In genomic region chr11:100386586-100386985, GRCm38 (mm10) we compare ENCODE assay signal across 13 mouse cellular contexts. TPM values are rescaled to one million over a fixed set of nuclear protein-coding genes. Genes with fewer than 3 reads are reported as not detected.
DNase-seq lines count a peak whose midpoint lies in the region; ATAC-seq lines count a peak whose summit lies in the region.
"Had no signal": no experiment of that assay in that cellular context is flagged by ENCODE, and none has a peak within 500 bp of the region (broad histone marks: within the 10 kb centered on the region; RNA-seq: fewer than 3 reads in every experiment).

No protein-coding gene starts in this region.

- WGBS in limb, embryonic 12.5 days, result 46% methylated on average over 5 of the region's 5 CpGs
- 45% methylated on average over 5 of the region's 5 CpGs for WGBS in limb, embryonic 10.5 days
- WGBS in intestine, embryonic 14.5 days, result 53% methylated on average over 5 of the region's 5 CpGs
- WGBS in stomach, embryonic 15.5 days, result 53% methylated on average over 5 of the region's 5 CpGs

- H3K36me3 ChIP-seq in limb, embryonic 12.5 days, result peaks cover 39% of the 10 kb centered on the region
- H3K36me3 ChIP-seq in limb, embryonic 10.5 days, result peaks cover 42% of the 10 kb centered on the region
- peaks cover 44% of the 10 kb centered on the region for H3K36me3 ChIP-seq in intestine, embryonic 14.5 days (ENCODE audit: control insufficient read depth, insufficient read depth, low read length)
- H3K36me3 ChIP-seq in stomach, embryonic 15.5 days, result peaks cover 30% of the 10 kb centered on the region

- no peaks in the 10 kb centered on the region for H3K9me3 ChIP-seq in limb, embryonic 12.5 days
- H3K9me3 ChIP-seq in limb, embryonic 10.5 days (replicated peaks), result no peaks in the 10 kb centered on the region
- H3K9me3 ChIP-seq in intestine, embryonic 14.5 days (ENCODE audit: control insufficient read depth, low read length), result no peaks in the 10 kb centered on the region
- H3K9me3 ChIP-seq in stomach, embryonic 15.5 days, result no peaks in the 10 kb centered on the region
- H3K9me3 ChIP-seq: midbrain, embryonic 12.5 days had no signal

- no peaks in the 10 kb centered on the region for H3K27me3 ChIP-seq in limb, embryonic 12.5 days
- H3K27me3 ChIP-seq in limb, embryonic 10.5 days (ENCODE audit: low read depth, poor library complexity, severe bottlenecking), result no peaks in the 10 kb centered on the region
- H3K27me3 ChIP-seq in intestine, embryonic 14.5 days (replicated peaks; ENCODE audit: control insufficient read depth, insufficient read depth, low read length), result no peaks in the 10 kb centered on the region
- no peaks in the 10 kb centered on the region for H3K27me3 ChIP-seq in stomach, embryonic 15.5 days (replicated peaks)
- H3K27me3 ChIP-seq: midbrain, embryonic 12.5 days had no signal

- no peak overlapping the region for H3K9ac ChIP-seq in limb, embryonic 12.5 days (replicated peaks)
- no peak overlapping the region for H3K9ac ChIP-seq in intestine, embryonic 14.5 days (ENCODE audit: low read length)
- H3K9ac ChIP-seq in stomach, embryonic 15.5 days, result no peak overlapping the region
- H3K9ac ChIP-seq: midbrain, embryonic 12.5 days had no signal

- ATAC-seq in limb, embryonic 12.5 days (ENCODE audit: insufficient number of reproducible peaks, insufficient read depth, low FRiP score, low TSS enrichment, low read depth), result no peak
- peak; percentile 76 for ATAC-seq in intestine, embryonic 14.5 days (replicated peaks; ENCODE audit: low FRiP score, low TSS enrichment, low read depth)
- peak; percentile 86 for ATAC-seq in stomach, embryonic 15.5 days (ENCODE audit: insufficient read depth, low FRiP score, low read depth)

- H3K4me3 ChIP-seq in limb, embryonic 12.5 days (replicated peaks), result no peak overlapping the region
- no peak overlapping the region for H3K4me3 ChIP-seq in limb, embryonic 10.5 days
- no peak overlapping the region for H3K4me3 ChIP-seq in intestine, embryonic 14.5 days (ENCODE audit: low read depth, low read length)
- H3K4me3 ChIP-seq in stomach, embryonic 15.5 days (replicated peaks), result no peak overlapping the region
- H3K4me3 ChIP-seq: midbrain, embryonic 12.5 days had no signal

- no peak for DNase-seq in limb, embryonic 10.5 days (ENCODE audit: low spot score)
- DNase-seq in intestine, embryonic 14.5 days (ENCODE audit: low spot score), result no peak
- DNase-seq in kidney, postnatal 4 days, result peak; percentile 59 to 73
- DNase-seq in layer of hippocampus, adult 8-10 months (ENCODE audit: low spot score in 2 of 2), result no peak
- DNase-seq in cerebellum, adult 8-10 months, result no peak
- no peak for DNase-seq in right cerebral cortex, postnatal 4 days
- DNase-seq: adrenal gland, postnatal 36 days; thymus, postnatal 14 days had no signal

- H3K4me2 ChIP-seq in limb, embryonic 12.5 days, result no peak overlapping the region
- 0 out of 2 replicates have a peak overlapping the region, but pooled peaks have one; percentile 4 for H3K4me2 ChIP-seq in intestine, embryonic 14.5 days (ENCODE audit: low read length)
- H3K4me2 ChIP-seq in stomach, embryonic 15.5 days, result peak overlapping the region; percentile 37
- H3K4me2 ChIP-seq: midbrain, embryonic 12.5 days had no signal

- H3K4me1 ChIP-seq in limb, embryonic 12.5 days (replicated peaks), result peaks cover 29% of the 10 kb centered on the region
- H3K4me1 ChIP-seq in limb, embryonic 10.5 days, result peaks cover 35% of the 10 kb centered on the region
- peaks cover 43% of the 10 kb centered on the region for H3K4me1 ChIP-seq in intestine, embryonic 14.5 days (replicated peaks; ENCODE audit: control insufficient read depth, insufficient read depth, low read length)
- H3K4me1 ChIP-seq in stomach, embryonic 15.5 days, result peaks cover 55% of the 10 kb centered on the region

- 0 out of 2 replicates have a peak overlapping the region, but pooled peaks have one; percentile 45 for H3K27ac ChIP-seq in limb, embryonic 12.5 days
- no peak overlapping the region for H3K27ac ChIP-seq in limb, embryonic 10.5 days
- peak overlapping the region; percentile 78 for H3K27ac ChIP-seq in intestine, embryonic 14.5 days (ENCODE audit: low read depth)
- peak overlapping the region; percentile 90 for H3K27ac ChIP-seq in stomach, embryonic 15.5 days
- H3K27ac ChIP-seq: midbrain, embryonic 12.5 days had no signal

RNA-seq across cellular contexts. Expression of gene Jup, which starts 11.0 kb away (rescaled TPM):
- 44.1 and 49.3 TPM in 2 replicates for polyA plus RNA-seq in limb, embryonic 12.5 days (2016; fragmentation: Nextera tagmentation; extraction: Ambion mirVana)
- polyA plus RNA-seq in limb, embryonic 10.5 days (2016; fragmentation: Nextera tagmentation; extraction: Ambion mirVana), result 35.6 and 41.8 TPM in 2 replicates
- 93.4 and 106 TPM in 2 replicates for polyA plus RNA-seq in intestine, embryonic 14.5 days (2014; fragmentation: Nextera tagmentation; extraction: Ambion mirVana)
- 163 and 173 TPM in 2 replicates for polyA plus RNA-seq in stomach, embryonic 15.5 days (2015; fragmentation: Nextera tagmentation; extraction: Ambion mirVana)
- 10 to 100 TPM; 37.5 to 40.7 (median 39.8) TPM for total RNA-seq in layer of hippocampus, adult 8-10 months (2022)

RNA-seq across cellular contexts. Expression of gene P3h4, which starts 28.1 kb away (rescaled TPM):
- 54.3 and 58.3 TPM in 2 replicates for polyA plus RNA-seq in limb, embryonic 12.5 days (2016; fragmentation: Nextera tagmentation; extraction: Ambion mirVana)
- 33.9 and 45.3 TPM in 2 replicates for polyA plus RNA-seq in limb, embryonic 10.5 days (2016; fragmentation: Nextera tagmentation; extraction: Ambion mirVana)
- 54.8 and 55.3 TPM in 2 replicates for polyA plus RNA-seq in intestine, embryonic 14.5 days (2014; fragmentation: Nextera tagmentation; extraction: Ambion mirVana)
- polyA plus RNA-seq in stomach, embryonic 15.5 days (2015; fragmentation: Nextera tagmentation; extraction: Ambion mirVana), result 57.6 and 61.7 TPM in 2 replicates
- 10 to 100 TPM in 2 of 4 experiments, 1 to 10 TPM in 2; 9.3 to 12.4 (median 10.6) TPM for total RNA-seq in layer of hippocampus, adult 8-10 months (2022)

RNA-seq across cellular contexts. Expression of gene Fkbp10, which starts 28.9 kb away (rescaled TPM):
- polyA plus RNA-seq in limb, embryonic 12.5 days (2016; fragmentation: Nextera tagmentation; extraction: Ambion mirVana), result 101 and 118 TPM in 2 replicates
- polyA plus RNA-seq in limb, embryonic 10.5 days (2016; fragmentation: Nextera tagmentation; extraction: Ambion mirVana), result 67.6 and 89.5 TPM in 2 replicates
- polyA plus RNA-seq in intestine, embryonic 14.5 days (2014; fragmentation: Nextera tagmentation; extraction: Ambion mirVana), result 86.2 and 89.7 TPM in 2 replicates
- polyA plus RNA-seq in stomach, embryonic 15.5 days (2015; fragmentation: Nextera tagmentation; extraction: Ambion mirVana), result 89.1 and 100 TPM in 2 replicates
- 1 to 10 TPM; 5.3 to 9.2 (median 7.1) TPM for total RNA-seq in layer of hippocampus, adult 8-10 months (2022)
- total RNA-seq: common myeloid progenitor, adult 5-6 weeks had no signal

RNA-seq across cellular contexts. Expression of gene Hap1, which starts 30.7 kb away (rescaled TPM):
- polyA plus RNA-seq in limb, embryonic 12.5 days (2016; fragmentation: Nextera tagmentation; extraction: Ambion mirVana), result 1.5 and 2.1 TPM in 2 replicates
- 0.85 and 1.3 TPM in 2 replicates for polyA plus RNA-seq in limb, embryonic 10.5 days (2016; fragmentation: Nextera tagmentation; extraction: Ambion mirVana)
- polyA plus RNA-seq in intestine, embryonic 14.5 days (2014; fragmentation: Nextera tagmentation; extraction: Ambion mirVana), result 10.2 and 11.1 TPM in 2 replicates
- polyA plus RNA-seq in stomach, embryonic 15.5 days (2015; fragmentation: Nextera tagmentation; extraction: Ambion mirVana), result 15.5 and 16.7 TPM in 2 replicates
- 100 to 1,000 TPM; 164 to 201 (median 183) TPM for total RNA-seq in layer of hippocampus, adult 8-10 months (2022)
- total RNA-seq: common myeloid progenitor, adult 5-6 weeks had no signal

RNA-seq across cellular contexts. Expression of gene Gast, which starts 52.4 kb away (rescaled TPM):
- not detected in 2 replicates for polyA plus RNA-seq in limb, embryonic 12.5 days (2016; fragmentation: Nextera tagmentation; extraction: Ambion mirVana)
- not detected in 2 replicates for polyA plus RNA-seq in limb, embryonic 10.5 days (2016; fragmentation: Nextera tagmentation; extraction: Ambion mirVana)
- 3.2 TPM in 1 of 2 replicates, not detected in the other for polyA plus RNA-seq in intestine, embryonic 14.5 days (2014; fragmentation: Nextera tagmentation; extraction: Ambion mirVana)
- polyA plus RNA-seq in stomach, embryonic 15.5 days (2015; fragmentation: Nextera tagmentation; extraction: Ambion mirVana), result 15.1 and 16.3 TPM in 2 replicates
- not detected for total RNA-seq in layer of hippocampus, adult 8-10 months (2022)
- total RNA-seq: adrenal gland, postnatal 36 days; common myeloid progenitor, adult 5-6 weeks had no signal
- polyA plus RNA-seq: limb, embryonic 11.5 days had no signal

Comparison
In these comparisons a context has a peak if more than half of its experiments do, and no peak if none do; other contexts are left out.
1. DNase-seq: peak in kidney, postnatal 4 days (2 of 2); none in limb, embryonic 10.5 days (single experiment), intestine, embryonic 14.5 days (single experiment), layer of hippocampus, adult 8-10 months (0 of 2), cerebellum, adult 8-10 months (single experiment) and right cerebral cortex, postnatal 4 days (single experiment).